Mouse (Mus musculus): ENCODE measurements at regions not wholly inside any gene's neighbourhood (a gene's known extent, or its start where the extent isn't known, plus 50 kb on each side); places are given as distances from the start of the nearest gene placed in this dataset.

GRCm38 (mm10) chr4:127413997-127414964 lies 56.3 kb upstream of the Gjb5 start:
- TF ChIP-seq CTCF (IDR thresholded peaks at IDR 0.05; ENCODE audit: control insufficient read depth, insufficient read depth, low read length) (no peak), POLR2A (IDR thresholded peaks at IDR 0.05; ENCODE audit: borderline replicate concordance, control insufficient read depth, low read depth, low read length) (no peak)
- Histone ChIP-seq H3K4me1 (ENCODE audit: control insufficient read depth, insufficient read depth, low read length) (no peaks in the 10 kb centered on the region), H3K4me3 (replicated peaks; ENCODE audit: control insufficient read depth, low read depth, low read length) (no peak overlapping the region), H3K27ac (ENCODE audit: control insufficient read depth, insufficient read depth, low read depth, low read length, poor library complexity) (no peak overlapping the region)
- WGBS, result 68% methylated on average over 14 of the region's 14 CpGs

All from bone marrow, adult 2 months (tissue).